Mouse (Mus musculus): ENCODE results near the gene Ssrp1.

DNA sequence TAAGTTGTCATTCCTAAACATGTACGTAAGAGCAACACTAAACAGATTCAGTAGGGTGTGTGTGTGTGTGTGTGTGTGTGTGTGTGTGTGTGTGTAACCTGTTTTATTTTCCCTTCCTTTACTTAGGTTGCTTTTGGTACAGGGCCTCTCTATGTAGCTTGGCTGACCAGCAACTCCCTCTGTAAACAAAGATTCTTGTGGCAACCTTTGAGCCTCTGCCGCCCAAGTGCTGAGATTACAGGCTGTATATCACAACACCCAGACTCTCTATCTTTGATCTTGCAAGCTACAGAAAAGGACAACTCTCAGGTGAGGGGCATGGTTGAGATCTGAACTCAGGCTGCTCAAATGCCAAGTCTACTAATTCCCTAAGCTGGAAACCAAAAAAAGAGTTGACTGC, 27.8 kb upstream of the Ssrp1 start:
- no peak for TF ChIP-seq POLR2A (IDR thresholded peaks at IDR 0.05; ENCODE audit: low read depth, low read length)
- no peak for TF ChIP-seq CTCF (IDR thresholded peaks at IDR 0.05; ENCODE audit: extremely low read depth, insufficient read length, insufficient replicate concordance, low read depth, low read length)
